Comparison of ENCODE assay signal across 8 mouse cellular contexts in the genomic region with DNA sequence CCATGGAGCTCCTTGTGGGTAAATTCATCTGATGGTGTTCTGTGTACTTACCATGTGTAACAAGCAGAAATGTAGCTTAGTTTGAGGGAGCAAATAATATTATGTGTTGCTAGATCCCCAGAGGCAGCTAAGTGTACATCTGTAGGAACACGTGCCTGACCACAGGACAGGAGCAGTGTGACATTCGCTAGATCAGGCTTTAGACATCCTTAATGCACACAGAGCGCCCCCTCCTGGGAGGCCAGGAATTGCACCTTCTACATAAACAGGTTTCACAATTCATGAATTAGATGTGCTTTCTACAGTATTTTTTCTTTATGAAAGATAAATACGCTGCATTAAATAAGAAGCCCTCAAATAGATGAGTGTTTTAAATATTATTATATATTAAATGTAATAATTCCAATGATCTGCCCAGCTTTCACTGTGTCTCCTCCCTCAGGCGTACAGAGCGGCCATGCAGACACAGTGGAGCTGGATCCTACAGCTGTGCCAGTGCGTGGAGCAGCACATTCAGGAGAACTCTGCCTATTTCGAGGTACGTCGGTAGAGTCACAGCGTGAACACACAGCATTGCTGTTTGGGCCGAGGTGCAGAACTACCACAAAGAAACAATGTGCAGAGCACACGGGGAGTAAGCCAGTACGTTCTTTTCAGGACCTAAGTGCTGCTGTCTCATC.
A peak's percentile ranks its signal among the peaks of the same experiment; 100 is the strongest.
DNase-seq lines count a peak whose midpoint lies in the region; ATAC-seq lines count a peak whose summit lies in the region.
"Had no signal": no experiment of that assay in that cellular context is flagged by ENCODE, and none has a peak within 500 bp of the region (broad histone marks: within the 10 kb centered on the region; RNA-seq: fewer than 3 reads in every experiment).

No protein-coding gene starts in this region.

- H3K4me3 ChIP-seq in midbrain, embryonic 13.5 days (replicated peaks) = no peak overlapping the region
- H3K4me3 ChIP-seq: megakaryocyte, embryonic 14.5 days had no signal

- no peak overlapping the region for H3K27ac ChIP-seq in midbrain, embryonic 13.5 days

- H3K27me3 ChIP-seq in midbrain, embryonic 13.5 days = no peaks in the 10 kb centered on the region
- H3K27me3 ChIP-seq: megakaryocyte, embryonic 14.5 days had no signal

- ATAC-seq in inflammation-experienced regulatory T-cells, adult 6 months = peak; percentile 64
- ATAC-seq in midbrain, embryonic 13.5 days = peak; percentile 78

- H3K4me2 ChIP-seq in midbrain, embryonic 13.5 days (replicated peaks) = no peak overlapping the region

- peaks cover 52% of the 10 kb centered on the region for H3K36me3 ChIP-seq in midbrain, embryonic 13.5 days

- peak; percentile 46 for DNase-seq in WW6 (ENCODE audit: low read depth, low spot score)
- DNase-seq in cerebellum, adult 9-11 months = peak; percentile 73
- DNase-seq in frontal cortex, postnatal 25 days (ENCODE audit: low spot score in 2 of 2) = peak; percentile 80 to 96
- peak; percentile 81 to 94 for DNase-seq in left cerebral cortex, adult 18-20 months (ENCODE audit: low spot score in 2 of 2)
- DNase-seq in spleen, postnatal 10 days (ENCODE audit: low spot score in 2 of 2) = peak; percentile 48 to 83

- no peak overlapping the region for H3K9ac ChIP-seq in midbrain, embryonic 13.5 days (replicated peaks)

- WGBS in midbrain, embryonic 13.5 days = 69% methylated on average over 14 of the region's 14 CpGs

- no peaks in the 10 kb centered on the region for H3K4me1 ChIP-seq in midbrain, embryonic 13.5 days (replicated peaks)
- H3K4me1 ChIP-seq: megakaryocyte, embryonic 14.5 days had no signal

- H3K9me3 ChIP-seq in midbrain, embryonic 13.5 days = no peaks in the 10 kb centered on the region
- H3K9me3 ChIP-seq: megakaryocyte, embryonic 14.5 days had no signal
